In the genomic region with DNA sequence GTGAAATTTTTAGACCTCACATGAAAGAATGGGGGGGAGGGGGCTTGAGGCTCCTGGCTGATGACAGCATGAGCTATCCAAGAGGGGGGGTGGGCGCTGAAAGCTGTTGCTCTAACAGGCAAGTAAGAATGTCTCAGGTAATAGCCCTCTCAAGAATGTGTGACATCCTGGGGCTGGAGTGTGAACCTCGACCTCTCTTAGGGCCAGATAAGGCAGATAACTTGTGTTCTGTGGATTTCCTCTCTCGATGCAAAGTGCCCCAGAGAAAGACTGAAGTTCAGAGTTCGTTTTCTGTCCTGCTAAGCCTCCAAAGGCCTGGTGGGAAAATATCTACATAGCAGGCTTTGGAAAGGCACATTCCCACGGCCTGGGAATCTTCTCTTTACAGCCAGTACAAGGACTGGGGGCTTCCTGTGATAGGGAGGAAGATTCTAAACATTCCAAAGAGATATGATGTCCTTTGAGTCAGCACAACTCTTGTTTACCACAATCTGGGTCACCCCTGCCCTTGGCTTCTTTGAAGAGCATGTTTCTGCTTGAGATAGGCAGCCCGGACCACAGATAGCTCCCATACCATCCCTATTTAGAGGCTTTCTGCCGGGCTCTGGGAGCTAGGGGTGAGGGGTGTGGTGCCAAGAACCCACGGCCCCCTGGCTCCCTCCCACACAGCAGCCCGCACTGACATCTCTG, we compare ENCODE assay signal across 10 mouse cellular contexts. TPM values are rescaled to one million over a fixed set of nuclear protein-coding genes. Genes with fewer than 3 reads are reported as not detected.
A peak's percentile ranks its signal among the peaks of the same experiment; 100 is the strongest.
DNase-seq lines count a peak whose midpoint lies in the region; ATAC-seq lines count a peak whose summit lies in the region.
"Had no signal": no experiment of that assay in that cellular context is flagged by ENCODE, and none has a peak within 500 bp of the region (broad histone marks: within the 10 kb centered on the region; RNA-seq: fewer than 3 reads in every experiment).

No protein-coding gene starts in this region.

- H3K27ac ChIP-seq in heart, embryonic 14.5 days (replicated peaks in 1 of 2; ENCODE audit: control insufficient read depth in 1 of 2, insufficient read depth in 1 of 2, low read depth in 2 of 2, low read length in 2 of 2): peak overlapping the region; percentile 63 to 72
- peak overlapping the region; percentile 37; the same call in 1 of the 2 replicates for H3K27ac ChIP-seq in midbrain, embryonic 14.5 days (replicated peaks; ENCODE audit: low read depth, low read length)
- H3K27ac ChIP-seq in midbrain, embryonic 15.5 days: no peak overlapping the region
- peak overlapping the region; percentile 75 for H3K27ac ChIP-seq in hindbrain, embryonic 15.5 days (replicated peaks)
- H3K27ac ChIP-seq in stomach, embryonic 15.5 days: peak overlapping the region; percentile 79
- H3K27ac ChIP-seq: limb, embryonic 13.5 days had no signal

- H3K9ac ChIP-seq in heart, embryonic 14.5 days (ENCODE audit: low read length): no peak overlapping the region
- no peak overlapping the region for H3K9ac ChIP-seq in midbrain, embryonic 14.5 days (replicated peaks; ENCODE audit: low read length)
- no peak overlapping the region for H3K9ac ChIP-seq in midbrain, embryonic 15.5 days
- peak overlapping the region; percentile 20 for H3K9ac ChIP-seq in hindbrain, embryonic 15.5 days
- no peak overlapping the region for H3K9ac ChIP-seq in stomach, embryonic 15.5 days
- H3K9ac ChIP-seq: limb, embryonic 13.5 days had no signal

- DNase-seq in heart, adult 9 months (ENCODE audit: low spot score in 2 of 2): no peak
- no peak for DNase-seq in midbrain, embryonic 14.5 days
- DNase-seq in thymus, postnatal 36 days: no peak
- DNase-seq: cerebellum, adult 9-11 months had no signal

- ATAC-seq in heart, embryonic 14.5 days (ENCODE audit: insufficient number of reproducible peaks, insufficient read depth, low FRiP score, low read depth): peak; percentile 36; the same call in 1 of the 2 replicates
- ATAC-seq in midbrain, embryonic 14.5 days (ENCODE audit: low FRiP score, low TSS enrichment): no peak
- ATAC-seq in midbrain, embryonic 15.5 days (replicated peaks): no peak
- ATAC-seq in hindbrain, embryonic 15.5 days (ENCODE audit: low FRiP score, low read depth): no peak
- no peak for ATAC-seq in stomach, embryonic 15.5 days (ENCODE audit: insufficient read depth, low FRiP score, low read depth)
- no peak for ATAC-seq in CD4-positive, CD25-positive, alpha-beta regulatory T cell, adult 4 months

- no peaks in the 10 kb centered on the region for H3K9me3 ChIP-seq in heart, embryonic 14.5 days (ENCODE audit: control insufficient read depth, low read length)
- no peaks in the 10 kb centered on the region for H3K9me3 ChIP-seq in midbrain, embryonic 14.5 days (ENCODE audit: control insufficient read depth, low read length)
- no peaks in the 10 kb centered on the region for H3K9me3 ChIP-seq in midbrain, embryonic 15.5 days
- no peaks in the 10 kb centered on the region for H3K9me3 ChIP-seq in hindbrain, embryonic 15.5 days
- no peaks in the 10 kb centered on the region for H3K9me3 ChIP-seq in stomach, embryonic 15.5 days
- H3K9me3 ChIP-seq: limb, embryonic 13.5 days had no signal

- H3K4me2 ChIP-seq in heart, embryonic 14.5 days (ENCODE audit: low read length): no peak overlapping the region
- no peak overlapping the region for H3K4me2 ChIP-seq in midbrain, embryonic 14.5 days (ENCODE audit: low read length)
- no peak overlapping the region for H3K4me2 ChIP-seq in midbrain, embryonic 15.5 days
- H3K4me2 ChIP-seq in hindbrain, embryonic 15.5 days: no peak overlapping the region
- H3K4me2 ChIP-seq in stomach, embryonic 15.5 days: no peak overlapping the region

- no peaks in the 10 kb centered on the region for H3K36me3 ChIP-seq in heart, embryonic 14.5 days (ENCODE audit: control insufficient read depth, insufficient read depth, low read length)
- H3K36me3 ChIP-seq in midbrain, embryonic 14.5 days (ENCODE audit: control insufficient read depth, insufficient read depth, low read length): no peaks in the 10 kb centered on the region
- no peaks in the 10 kb centered on the region for H3K36me3 ChIP-seq in midbrain, embryonic 15.5 days (replicated peaks)
- H3K36me3 ChIP-seq in hindbrain, embryonic 15.5 days: no peaks in the 10 kb centered on the region
- no peaks in the 10 kb centered on the region for H3K36me3 ChIP-seq in stomach, embryonic 15.5 days
- H3K36me3 ChIP-seq: limb, embryonic 13.5 days had no signal

- no peak overlapping the region for H3K4me3 ChIP-seq in heart, embryonic 14.5 days (ENCODE audit: control insufficient read depth in 1 of 2, insufficient read depth in 1 of 2, low read depth in 1 of 2, low read length in 2 of 2)
- no peak overlapping the region for H3K4me3 ChIP-seq in midbrain, embryonic 14.5 days (replicated peaks; ENCODE audit: low read depth, low read length)
- H3K4me3 ChIP-seq in midbrain, embryonic 15.5 days: no peak overlapping the region
- no peak overlapping the region for H3K4me3 ChIP-seq in hindbrain, embryonic 15.5 days
- H3K4me3 ChIP-seq in stomach, embryonic 15.5 days (replicated peaks): no peak overlapping the region
- H3K4me3 ChIP-seq: limb, embryonic 13.5 days had no signal

- H3K4me1 ChIP-seq in heart, embryonic 14.5 days (ENCODE audit: control insufficient read depth in 2 of 2, insufficient read depth in 2 of 2, low read length in 2 of 2): peaks cover 27 to 40% of the 10 kb centered on the region in 2 experiments
- peaks cover 14% of the 10 kb centered on the region for H3K4me1 ChIP-seq in midbrain, embryonic 14.5 days (ENCODE audit: control insufficient read depth, insufficient read depth, low read length)
- H3K4me1 ChIP-seq in midbrain, embryonic 15.5 days: peaks cover 14% of the 10 kb centered on the region
- H3K4me1 ChIP-seq in hindbrain, embryonic 15.5 days (replicated peaks): peaks cover 26% of the 10 kb centered on the region
- peaks cover 33% of the 10 kb centered on the region for H3K4me1 ChIP-seq in stomach, embryonic 15.5 days

- H3K27me3 ChIP-seq in heart, embryonic 14.5 days (ENCODE audit: control insufficient read depth, insufficient read depth, low read length): peaks cover 17% of the 10 kb centered on the region; the same call in 1 of the 2 replicates
- peaks cover 20% of the 10 kb centered on the region; the same call in 1 of the 2 replicates for H3K27me3 ChIP-seq in midbrain, embryonic 14.5 days (ENCODE audit: control insufficient read depth, insufficient read depth, low read length)
- H3K27me3 ChIP-seq in midbrain, embryonic 15.5 days (replicated peaks): peaks cover 28% of the 10 kb centered on the region
- peaks cover 17% of the 10 kb centered on the region for H3K27me3 ChIP-seq in hindbrain, embryonic 15.5 days
- peaks cover 9% of the 10 kb centered on the region for H3K27me3 ChIP-seq in stomach, embryonic 15.5 days (replicated peaks)

- WGBS in heart, embryonic 14.5 days: 5% methylated on average over 9 of the region's 9 CpGs
- WGBS in midbrain, embryonic 14.5 days: 35% methylated on average over 9 of the region's 9 CpGs
- WGBS in midbrain, embryonic 15.5 days: 38% methylated on average over 9 of the region's 9 CpGs
- 36% methylated on average over 9 of the region's 9 CpGs for WGBS in hindbrain, embryonic 15.5 days
- 36% methylated on average over 9 of the region's 9 CpGs for WGBS in stomach, embryonic 15.5 days

RNA-seq across cellular contexts. Expression of a gene that starts 31.7 kb away (rescaled TPM):
- 46.4 and 47.0 TPM in 2 replicates for polyA plus RNA-seq in heart, embryonic 14.5 days (2014; fragmentation: Nextera tagmentation; extraction: Ambion mirVana)
- 31.0 and 37.4 TPM in 2 replicates for polyA plus RNA-seq in midbrain, embryonic 14.5 days (2014; fragmentation: Nextera tagmentation; extraction: Ambion mirVana)
- polyA plus RNA-seq in midbrain, embryonic 15.5 days (2015; fragmentation: Nextera tagmentation; extraction: Ambion mirVana): 27.8 and 33.0 TPM in 2 replicates
- 28.3 and 29.3 TPM in 2 replicates for polyA plus RNA-seq in hindbrain, embryonic 15.5 days (2015; fragmentation: Nextera tagmentation; extraction: Ambion mirVana)
- polyA plus RNA-seq in stomach, embryonic 15.5 days (2015; fragmentation: Nextera tagmentation; extraction: Ambion mirVana): 33.0 and 35.1 TPM in 2 replicates
- 10 to 100 TPM; 24.7 to 28.4 TPM for polyA plus RNA-seq in CD4-positive, CD25-positive, alpha-beta regulatory T cell, adult 4 months (2017; shearing (Covaris generic))
